Mouse (Mus musculus) thymus, adult 2 months (tissue): Measurements from ENCODE around the gene Trim71. TPM values are rescaled to one million over a fixed set of nuclear protein-coding genes. Genes with fewer than 3 reads are reported as not detected.

Experiments
- DNase-seq: peaks from one replicate; pipeline ENCODE4 v3.0.0; 2021
- H3K27ac ChIP-seq: fragments of 200-500 bp; 2 replicates; pipeline ENCODE4 v1.5.1; 2012; ENCODE audit warnings: low read length, control low read depth; ENCODE audit not compliant: control insufficient read depth, insufficient read depth
- H3K27me3 ChIP-seq: fragments of 200-500 bp; 2 replicates; pipeline ENCODE4 v1.6.1; 2012; ENCODE audit warnings: mild to moderate bottlenecking, low read length, moderate library complexity, mixed read lengths; ENCODE audit not compliant: control insufficient read depth, insufficient read depth
- H3K36me3 ChIP-seq: fragments of 200-500 bp; 2 replicates; pipeline ENCODE4 v1.6.1; 2012; ENCODE audit warnings: mild to moderate bottlenecking, low read length, moderate library complexity; ENCODE audit not compliant: control insufficient read depth, insufficient read depth
- H3K4me1 ChIP-seq: fragments of 200-500 bp; replicated peaks from 2 replicates; pipeline ENCODE4 v1.6.1; 2012; ENCODE audit warnings: low read length; ENCODE audit not compliant: control insufficient read depth, insufficient read depth
- H3K4me3 ChIP-seq: fragments of 200-500 bp; 2 replicates; pipeline ENCODE4 v1.5.1; 2012; ENCODE audit warnings: mild to moderate bottlenecking, low read length, control low read depth, moderate library complexity; ENCODE audit not compliant: control insufficient read depth, insufficient read depth
- CTCF ChIP-seq: fragments of 200-500 bp; IDR thresholded peaks from 2 replicates; pipeline ENCODE4 v1.5.1; 2012; ENCODE audit warnings: mild to moderate bottlenecking, control low read depth, low read length, moderate library complexity, borderline replicate concordance; ENCODE audit not compliant: control insufficient read depth, poor library complexity, insufficient read depth; ENCODE audit errors: extremely low read depth
- POLR2A ChIP-seq: fragments of 200-500 bp; IDR thresholded peaks from 2 replicates; pipeline ENCODE4 v1.6.1; 2012; ENCODE audit warnings: mild to moderate bottlenecking, low read length, control low read depth, moderate library complexity; ENCODE audit not compliant: control insufficient read depth, poor library complexity, insufficient read depth; ENCODE audit errors: extremely low read depth
- WGBS: fragments of 180-500 bp; shearing (Covaris S2); methylation state at CpG from one replicate; pipeline ENCODE4 v1.1.7; 2018; 5-methylcytosine and 5-hydroxymethylcytosine counted together
- polyA plus RNA-seq: library from polyadenylated mRNA; depleted of rRNA; stranded (reverse); fragments of >200 nt; gene quantifications from 2 replicates; pipeline ENCODE4 v1.2.3, GENCODE M21; 2012

The Trim71 gene
- polyA plus RNA-seq, 1 experiment = not detected

DNA sequence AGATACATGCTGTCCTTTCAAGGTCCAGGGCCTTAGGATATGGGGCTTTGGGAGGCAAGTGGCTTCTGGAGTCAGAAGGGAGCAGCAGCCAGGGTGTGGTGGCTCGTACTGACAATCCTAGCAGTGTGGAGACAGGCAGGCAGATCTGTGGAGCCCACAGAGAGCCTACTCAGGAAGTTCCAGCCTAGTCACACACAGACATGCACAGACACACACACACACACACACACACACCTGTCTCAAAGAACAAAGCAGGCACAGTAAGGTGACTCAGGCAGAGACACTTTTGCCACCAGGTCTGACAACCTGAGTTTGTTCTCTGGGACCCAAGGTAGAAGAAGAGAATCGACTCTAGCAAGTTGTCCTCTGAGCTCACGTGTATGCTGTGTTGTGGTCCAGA, 83.2 kb downstream of the Trim71 start:
- Histone ChIP-seq H3K4me3 (no peak overlapping the region), H3K27me3 (no peaks in the 10 kb centered on the region), H3K27ac (no peak overlapping the region), H3K36me3 (no peaks in the 10 kb centered on the region), H3K4me1 (peaks cover 22% of the 10 kb centered on the region)
- WGBS = 74% methylated on average over 3 of the region's 3 CpGs
- no peak for DNase-seq
- TF ChIP-seq CTCF (no peak), POLR2A (no peak)

DNA sequence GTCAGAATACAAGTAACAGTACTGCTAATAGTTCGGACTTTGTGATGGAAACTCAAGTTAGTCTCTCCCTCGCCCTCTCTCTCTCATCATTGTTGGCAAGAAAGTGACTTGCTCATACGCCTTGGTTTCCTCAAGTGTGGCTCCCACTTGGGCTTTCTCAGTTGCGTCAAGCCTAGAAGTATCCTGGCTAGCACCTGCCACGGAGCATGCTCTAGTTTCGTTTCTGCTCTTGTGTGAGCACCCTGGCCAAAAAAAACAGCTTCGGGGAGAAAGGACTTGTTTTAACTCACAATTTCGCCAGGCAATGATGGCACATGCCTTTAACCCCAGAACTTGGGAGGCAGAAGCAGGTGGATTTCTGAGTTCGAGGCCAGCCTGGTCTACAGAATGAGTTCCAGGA, 87.2 kb downstream of the Trim71 start:
- no peak overlapping the region for H3K27ac ChIP-seq
- TF ChIP-seq POLR2A = no peak
- TF ChIP-seq CTCF = no peak
- H3K4me1 ChIP-seq = peaks cover 8% of the 10 kb centered on the region
- no peaks in the 10 kb centered on the region for H3K27me3 ChIP-seq
- DNase-seq = no peak
- H3K4me3 ChIP-seq = no peak overlapping the region
- WGBS = 94% methylated on average over 9 of the region's 9 CpGs
- no peaks in the 10 kb centered on the region for H3K36me3 ChIP-seq

DNA sequence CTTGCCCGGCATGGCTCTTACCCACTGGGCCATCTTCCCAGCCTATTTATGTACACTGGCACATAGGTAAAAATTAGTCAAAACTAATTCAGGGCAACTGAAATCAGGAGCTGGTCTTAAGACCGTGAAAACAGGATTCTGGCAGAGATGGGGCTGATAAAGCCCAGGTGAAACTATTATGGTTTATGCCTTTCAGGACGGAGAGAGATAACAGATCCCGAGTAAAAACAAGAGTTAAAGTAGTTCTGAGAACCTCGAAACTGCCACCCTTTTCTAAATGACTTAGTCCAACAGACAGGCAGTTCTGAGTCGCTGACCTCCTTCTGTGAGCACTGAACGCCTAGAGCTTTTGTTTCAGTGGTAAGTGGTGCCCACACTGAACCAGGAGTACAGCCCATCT, 92.3 kb downstream of the Trim71 start:
- no peaks in the 10 kb centered on the region for H3K27me3 ChIP-seq
- no peak for DNase-seq
- H3K36me3 ChIP-seq = no peaks in the 10 kb centered on the region
- 0 out of 2 replicates have a peak, but pooled peaks cover 2% of the 10 kb centered on the region for H3K4me1 ChIP-seq
- H3K4me3 ChIP-seq = no peak overlapping the region
- 86% methylated on average over 7 of the region's 7 CpGs for WGBS
- H3K27ac ChIP-seq = no peak overlapping the region
- TF ChIP-seq CTCF = no peak
- no peak for TF ChIP-seq POLR2A

GRCm38 (mm10) chr9:114468701-114469100, 95.5 kb downstream of the Trim71 start:
- no peak overlapping the region for H3K4me3 ChIP-seq
- H3K27ac ChIP-seq = no peak overlapping the region
- no peaks in the 10 kb centered on the region for H3K27me3 ChIP-seq
- H3K4me1 ChIP-seq = no peaks in the 10 kb centered on the region
- DNase-seq = no peak
- 98% methylated on average over 4 of the region's 4 CpGs for WGBS
- H3K36me3 ChIP-seq = peaks cover 4% of the 10 kb centered on the region; the same call in 1 of the 2 replicates
- no peak for TF ChIP-seq CTCF
- no peak for TF ChIP-seq POLR2A

GRCm38 (mm10) chr9:114468217-114468616, 96.0 kb downstream of the Trim71 start:
- WGBS = 95% methylated on average over 5 of the region's 5 CpGs
- no peak for DNase-seq
- TF ChIP-seq CTCF (no peak), POLR2A (no peak)

GRCm38 (mm10) chr9:114466871-114467270, 97.3 kb downstream of the Trim71 start:
- no peak overlapping the region for H3K4me3 ChIP-seq
- DNase-seq = no peak
- 93% methylated on average over 7 of the region's 7 CpGs for WGBS
- H3K36me3 ChIP-seq = peaks cover 4% of the 10 kb centered on the region; the same call in 1 of the 2 replicates
- TF ChIP-seq CTCF = no peak
- TF ChIP-seq POLR2A = no peak
- H3K27me3 ChIP-seq = no peaks in the 10 kb centered on the region
- H3K27ac ChIP-seq = no peak overlapping the region
- H3K4me1 ChIP-seq = peaks cover 10% of the 10 kb centered on the region

More at GRCm38 (mm10) chr9:114468217-114468616, 96.0 kb downstream of the Trim71 start:
- Histone ChIP-seq H3K27me3 (no peaks in the 10 kb centered on the region), H3K4me3 (no peak overlapping the region), H3K4me1 (no peaks in the 10 kb centered on the region), H3K27ac (no peak overlapping the region), H3K36me3 (peaks cover 4% of the 10 kb centered on the region; the same call in 1 of the 2 replicates)

- 91% methylated on average over 6 of the region's 6 CpGs for WGBS
Measured at GRCm38 (mm10) chr9:114465442-114465841, 98.7 kb downstream of the Trim71 start.

More at GRCm38 (mm10) chr9:114465442-114465841, 98.7 kb downstream of the Trim71 start:
- H3K27ac ChIP-seq = no peak overlapping the region
- TF ChIP-seq POLR2A = no peak
- TF ChIP-seq CTCF = no peak
- peaks cover 4% of the 10 kb centered on the region; the same call in 1 of the 2 replicates for H3K36me3 ChIP-seq
- peaks cover 10% of the 10 kb centered on the region for H3K4me1 ChIP-seq
- no peak for DNase-seq
- no peaks in the 10 kb centered on the region for H3K27me3 ChIP-seq
- H3K4me3 ChIP-seq = no peak overlapping the region
